Mouse (Mus musculus) cortical plate, adult 2 months (tissue): ENCODE measurements around the gene Best3.

ENCODE experiments used
- CTCF ChIP-seq: fragments of 200-500 bp; IDR thresholded peaks from 2 replicates; pipeline ENCODE4 v1.5.1; 2011; ENCODE audit warnings: mild to moderate bottlenecking, control low read depth, low read length; ENCODE audit not compliant: insufficient read depth; ENCODE audit errors: extremely low read depth
- POLR2A ChIP-seq: fragments of 200-500 bp; IDR thresholded peaks from 2 replicates; pipeline ENCODE4 v1.6.1; 2011; ENCODE audit warnings: mild to moderate bottlenecking, low read length, control low read depth; ENCODE audit not compliant: insufficient read depth; ENCODE audit errors: extremely low read depth

- TF ChIP-seq CTCF: no peak
- no peak for TF ChIP-seq POLR2A
Measured at GRCm38 (mm10) chr10:117009691-117010090, 23.6 kb downstream of the Best3 start.
